Comparison of ENCODE assay signal across 30 mouse cellular contexts in the genomic region with DNA sequence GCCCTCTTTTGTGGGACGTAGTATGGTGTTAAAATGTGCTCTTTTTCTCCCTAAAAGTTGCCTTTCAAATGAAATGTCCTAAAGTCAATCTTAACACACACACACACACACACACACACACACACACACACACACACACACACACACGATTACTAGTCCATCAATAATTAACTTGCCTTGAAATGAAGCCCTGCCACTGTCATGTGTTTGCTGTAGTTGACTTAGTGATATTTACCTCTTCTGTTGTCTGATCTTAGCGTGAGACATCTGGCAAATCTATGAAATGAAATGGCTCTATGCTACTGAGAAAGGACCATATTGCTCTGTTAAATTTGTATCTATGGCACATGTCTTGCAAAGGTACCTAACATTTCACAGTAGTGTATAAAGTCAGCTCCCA.
"Had no signal": no experiment of that assay in that cellular context is flagged by ENCODE, and none has a peak within 500 bp of the region (broad histone marks: within the 10 kb centered on the region; RNA-seq: fewer than 3 reads in every experiment).

No protein-coding gene starts in this region.

- H3K36me3 ChIP-seq: limb, embryonic 10.5 days; limb, embryonic 12.5 days; limb, embryonic 13.5 days; limb, embryonic 15.5 days; liver, embryonic 12.5 days; liver, embryonic 13.5 days; liver, embryonic 15.5 days; lung, embryonic 15.5 days; midbrain, embryonic 10.5 days; midbrain, embryonic 12.5 days; midbrain, embryonic 13.5 days; midbrain, embryonic 15.5 days; neural tube, embryonic 12.5 days had no signal

- H3K4me1 ChIP-seq: limb, embryonic 10.5 days; limb, embryonic 12.5 days; limb, embryonic 13.5 days; limb, embryonic 15.5 days; liver, embryonic 12.5 days; liver, embryonic 13.5 days; liver, embryonic 15.5 days; lung, embryonic 15.5 days; megakaryocyte, embryonic 14.5 days; midbrain, embryonic 10.5 days; midbrain, embryonic 12.5 days; midbrain, embryonic 13.5 days; midbrain, embryonic 15.5 days; neural tube, embryonic 12.5 days had no signal

- H3K4me2 ChIP-seq: limb, embryonic 12.5 days; limb, embryonic 13.5 days; limb, embryonic 15.5 days; liver, embryonic 12.5 days; liver, embryonic 13.5 days; liver, embryonic 15.5 days; lung, embryonic 14.5 days; lung, embryonic 15.5 days; midbrain, embryonic 11.5 days; midbrain, embryonic 12.5 days; midbrain, embryonic 13.5 days; midbrain, embryonic 15.5 days; neural tube, embryonic 12.5 days had no signal

- H3K4me3 ChIP-seq: left cerebral cortex, adult 2 months; limb, embryonic 10.5 days; limb, embryonic 12.5 days; limb, embryonic 13.5 days; limb, embryonic 15.5 days; liver, embryonic 12.5 days; liver, embryonic 13.5 days; liver, embryonic 15.5 days; lung, embryonic 15.5 days; megakaryocyte, embryonic 14.5 days; midbrain, embryonic 10.5 days; midbrain, embryonic 12.5 days; midbrain, embryonic 13.5 days; midbrain, embryonic 15.5 days; myocyte; neural tube, embryonic 12.5 days had no signal

- ATAC-seq: liver, embryonic 12.5 days; lung, postnatal 0 days; midbrain, embryonic 13.5 days; midbrain, embryonic 15.5 days; midbrain, embryonic 16.5 days had no signal

- H3K27ac ChIP-seq: left cerebral cortex, adult 2 months; limb, embryonic 10.5 days; limb, embryonic 12.5 days; limb, embryonic 13.5 days; limb, embryonic 15.5 days; liver, embryonic 12.5 days; liver, embryonic 13.5 days; liver, embryonic 14.5 days; liver, embryonic 15.5 days; lung, embryonic 15.5 days; macrophage; midbrain, embryonic 10.5 days; midbrain, embryonic 12.5 days; midbrain, embryonic 13.5 days; midbrain, embryonic 15.5 days; neural tube, embryonic 12.5 days had no signal

- H3K9me3 ChIP-seq: limb, embryonic 10.5 days; limb, embryonic 12.5 days; limb, embryonic 13.5 days; limb, embryonic 15.5 days; liver, embryonic 12.5 days; liver, embryonic 13.5 days; liver, embryonic 15.5 days; lung, embryonic 15.5 days; megakaryocyte, embryonic 14.5 days; midbrain, embryonic 10.5 days; midbrain, embryonic 12.5 days; midbrain, embryonic 13.5 days; midbrain, embryonic 15.5 days; neural tube, embryonic 12.5 days had no signal

- H3K27me3 ChIP-seq: limb, embryonic 12.5 days; limb, embryonic 13.5 days; limb, embryonic 15.5 days; liver, embryonic 12.5 days; liver, embryonic 13.5 days; liver, embryonic 15.5 days; lung, embryonic 15.5 days; megakaryocyte, embryonic 14.5 days; midbrain, embryonic 12.5 days; midbrain, embryonic 13.5 days; midbrain, embryonic 15.5 days; neural tube, embryonic 12.5 days had no signal

- H3K9ac ChIP-seq: limb, embryonic 12.5 days; limb, embryonic 13.5 days; limb, embryonic 15.5 days; liver, embryonic 12.5 days; liver, embryonic 13.5 days; liver, embryonic 14.5 days; liver, embryonic 15.5 days; lung, embryonic 14.5 days; lung, embryonic 15.5 days; midbrain, embryonic 12.5 days; midbrain, embryonic 13.5 days; midbrain, embryonic 15.5 days; neural tube, embryonic 12.5 days had no signal

- DNase-seq: left cerebral cortex, postnatal 4 days; liver, embryonic 13.5 days; lung, adult 18-20 months; lung, adult 2 months; lung, embryonic 14.5 days; lung, postnatal 10 days; lung, postnatal 14 days; lung, postnatal 36 days; lung, postnatal 4 days; midbrain, embryonic 14.5 days had no signal
